Mouse (Mus musculus) thymus, adult 2 months (tissue): ENCODE results near the gene Nepro. TPM values are rescaled to one million over a fixed set of nuclear protein-coding genes. Genes with fewer than 3 reads are reported as not detected.
A peak's percentile ranks its signal among the peaks of the same experiment; 100 is the strongest.

Source experiments
- DNase-seq: peaks from one replicate; pipeline ENCODE4 v3.0.0; 2021
- H3K27ac ChIP-seq: fragments of 200-500 bp; 2 replicates; pipeline ENCODE4 v1.5.1; 2012; ENCODE audit warnings: low read length, control low read depth; ENCODE audit not compliant: control insufficient read depth, insufficient read depth
- H3K27me3 ChIP-seq: fragments of 200-500 bp; 2 replicates; pipeline ENCODE4 v1.6.1; 2012; ENCODE audit warnings: mild to moderate bottlenecking, low read length, moderate library complexity, mixed read lengths; ENCODE audit not compliant: control insufficient read depth, insufficient read depth
- H3K36me3 ChIP-seq: fragments of 200-500 bp; 2 replicates; pipeline ENCODE4 v1.6.1; 2012; ENCODE audit warnings: mild to moderate bottlenecking, low read length, moderate library complexity; ENCODE audit not compliant: control insufficient read depth, insufficient read depth
- H3K4me1 ChIP-seq: fragments of 200-500 bp; replicated peaks from 2 replicates; pipeline ENCODE4 v1.6.1; 2012; ENCODE audit warnings: low read length; ENCODE audit not compliant: control insufficient read depth, insufficient read depth
- H3K4me3 ChIP-seq: fragments of 200-500 bp; 2 replicates; pipeline ENCODE4 v1.5.1; 2012; ENCODE audit warnings: mild to moderate bottlenecking, low read length, control low read depth, moderate library complexity; ENCODE audit not compliant: control insufficient read depth, insufficient read depth
- CTCF ChIP-seq: fragments of 200-500 bp; IDR thresholded peaks from 2 replicates; pipeline ENCODE4 v1.5.1; 2012; ENCODE audit warnings: mild to moderate bottlenecking, control low read depth, low read length, moderate library complexity, borderline replicate concordance; ENCODE audit not compliant: control insufficient read depth, poor library complexity, insufficient read depth; ENCODE audit errors: extremely low read depth
- POLR2A ChIP-seq: fragments of 200-500 bp; IDR thresholded peaks from 2 replicates; pipeline ENCODE4 v1.6.1; 2012; ENCODE audit warnings: mild to moderate bottlenecking, low read length, control low read depth, moderate library complexity; ENCODE audit not compliant: control insufficient read depth, poor library complexity, insufficient read depth; ENCODE audit errors: extremely low read depth
- WGBS: fragments of 180-500 bp; shearing (Covaris S2); methylation state at CpG from one replicate; pipeline ENCODE4 v1.1.7; 2018; 5-methylcytosine and 5-hydroxymethylcytosine counted together
- polyA plus RNA-seq: library from polyadenylated mRNA; depleted of rRNA; stranded (reverse); fragments of >200 nt; gene quantifications from 2 replicates; pipeline ENCODE4 v1.2.3, GENCODE M21; 2012

Gene Nepro
- polyA plus RNA-seq, 1 experiment: 6.8 TPM

DNA sequence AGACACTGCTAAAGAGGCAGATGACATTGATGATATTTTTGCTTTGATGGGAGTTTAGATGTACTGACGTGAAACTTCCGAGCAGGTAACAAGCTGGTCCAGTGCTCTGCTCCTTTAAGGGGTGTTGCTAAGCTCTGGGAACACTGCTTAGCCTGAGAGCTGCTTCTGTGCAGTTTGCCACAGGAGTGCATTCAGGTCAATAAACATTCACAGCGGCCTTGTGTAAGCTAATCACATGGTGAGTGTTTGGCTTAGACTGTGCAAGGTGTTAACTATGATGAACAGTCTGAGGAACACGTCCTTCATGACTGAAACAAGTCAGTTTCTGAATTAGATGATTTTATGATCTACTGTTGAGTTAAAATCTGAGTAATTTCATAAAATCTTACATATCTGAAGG is 12.0 kb downstream of the Nepro start:
- no peaks in the 10 kb centered on the region for H3K27me3 ChIP-seq
- no peak for DNase-seq
- H3K4me1 ChIP-seq: peaks cover 4% of the 10 kb centered on the region; the same call in 1 of the 2 replicates
- peaks cover 59% of the 10 kb centered on the region for H3K36me3 ChIP-seq
- no peak overlapping the region for H3K27ac ChIP-seq
- H3K4me3 ChIP-seq: no peak overlapping the region
- TF ChIP-seq CTCF: no peak
- no peak for TF ChIP-seq POLR2A
- WGBS: 85% methylated on average over 4 of the region's 4 CpGs

GRCm38 (mm10) chr16:44742753-44743152 is 18.7 kb downstream of the Nepro start:
- WGBS: 96% methylated on average over 1 of the region's 1 CpGs
- Histone ChIP-seq H3K27me3 (no peaks in the 10 kb centered on the region), H3K4me3 (no peak overlapping the region), H3K4me1 (peaks cover 6% of the 10 kb centered on the region; the same call in 1 of the 2 replicates), H3K27ac (no peak overlapping the region), H3K36me3 (peaks cover 16% of the 10 kb centered on the region)
- DNase-seq: no peak
- TF ChIP-seq CTCF (no peak), POLR2A (no peak)

DNA sequence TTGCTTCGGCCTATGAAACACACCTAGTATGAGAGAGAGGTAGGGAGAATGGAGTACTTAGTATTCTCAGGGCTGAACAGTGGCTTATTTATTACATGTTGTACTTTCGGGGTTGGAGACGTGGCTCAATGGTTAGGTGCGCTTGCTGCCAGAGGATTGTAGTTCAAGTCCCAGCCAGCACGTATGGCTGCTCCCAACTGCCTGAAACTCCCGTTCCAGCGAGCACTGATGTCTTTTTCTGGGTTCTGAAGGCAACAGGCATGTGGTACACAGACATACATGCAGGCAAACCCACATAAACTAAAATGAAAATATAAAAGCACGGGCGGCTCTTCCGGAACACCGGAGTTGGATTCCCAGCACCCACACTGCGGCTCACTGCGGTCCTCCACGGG is 21.4 kb downstream of the Nepro start:
- Histone ChIP-seq H3K4me3 (peak overlapping the region; percentile 82), H3K27me3 (no peaks in the 10 kb centered on the region), H3K27ac (peak overlapping the region; percentile 38; the same call in 1 of the 2 replicates), H3K36me3 (peaks cover 4% of the 10 kb centered on the region; the same call in 1 of the 2 replicates), H3K4me1 (peaks cover 6% of the 10 kb centered on the region; the same call in 1 of the 2 replicates)
- no peak for DNase-seq
- TF ChIP-seq CTCF (no peak), POLR2A (no peak)
- WGBS: 8% methylated on average over 14 of the region's 14 CpGs

- TF ChIP-seq POLR2A: peak; percentile 53; the same call in 1 of the 2 replicates
- no peak for TF ChIP-seq CTCF
- Histone ChIP-seq H3K4me1 (peaks cover 6% of the 10 kb centered on the region; the same call in 1 of the 2 replicates), H3K27ac (peak within 1 kb of the TSS; percentile 40), H3K36me3 (peaks cover 4% of the 10 kb centered on the region; the same call in 1 of the 2 replicates), H3K27me3 (no peaks in the 10 kb centered on the region), H3K4me3 (peak within 1 kb of the TSS; percentile 82)
- DNase-seq: peak; percentile 83
- under 1% methylated on average over 47 of the region's 47 CpGs for WGBS
Measured at GRCm38 (mm10) chr16:44745866-44746562, 21.9 kb downstream of the Nepro start, which contains the start of gene Gtpbp8. Gene Gtpbp8 (minus strand): TSS chr16:44746363.

DNA sequence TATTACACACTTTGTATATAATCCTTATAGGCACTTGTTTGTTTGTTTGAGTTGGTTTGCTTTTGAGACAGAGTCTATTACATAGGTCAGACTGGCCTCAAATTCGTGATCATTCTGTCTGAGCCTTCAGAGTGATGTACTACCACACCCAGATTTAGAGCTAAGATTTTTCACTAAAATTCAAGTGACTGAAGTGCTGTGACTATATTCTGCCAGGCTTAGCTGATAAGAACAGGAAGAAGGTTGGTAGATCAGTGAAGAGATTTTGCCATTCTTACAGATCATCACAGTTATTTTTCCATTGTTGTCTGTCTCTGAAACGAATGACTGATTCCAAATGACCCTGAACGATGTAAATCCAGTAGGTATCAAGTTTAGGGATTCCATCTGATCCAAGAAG is 23.9 kb downstream of the Nepro start:
- no peaks in the 10 kb centered on the region for H3K36me3 ChIP-seq
- no peak for TF ChIP-seq CTCF
- TF ChIP-seq POLR2A: no peak
- H3K27me3 ChIP-seq: no peaks in the 10 kb centered on the region
- WGBS: 56% methylated on average over 3 of the region's 3 CpGs
- no peak for DNase-seq
- peaks cover 6% of the 10 kb centered on the region; the same call in 1 of the 2 replicates for H3K4me1 ChIP-seq
- no peak overlapping the region for H3K4me3 ChIP-seq
- H3K27ac ChIP-seq: no peak overlapping the region

GRCm38 (mm10) chr16:44757700-44758099 is 33.6 kb downstream of the Nepro start:
- no peak for TF ChIP-seq POLR2A
- Histone ChIP-seq H3K36me3 (no peaks in the 10 kb centered on the region), H3K4me3 (no peak overlapping the region), H3K4me1 (no peaks in the 10 kb centered on the region), H3K27ac (no peak overlapping the region), H3K27me3 (no peaks in the 10 kb centered on the region)
- no peak for DNase-seq
- WGBS: 64% methylated on average over 8 of the region's 8 CpGs
